Mouse (Mus musculus) bone marrow, adult 2 months (tissue): ENCODE data around the gene Reep1. TPM values are rescaled to one million over a fixed set of nuclear protein-coding genes. Genes with fewer than 3 reads are reported as not detected.

Source experiments
- H3K27ac ChIP-seq: fragments of 200-500 bp; 2 replicates; pipeline ENCODE4 v1.5.1; 2012; ENCODE audit warnings: low read depth, mild to moderate bottlenecking, control low read depth, inconsistent platforms, low read length; ENCODE audit not compliant: control insufficient read depth, poor library complexity, insufficient read depth
- H3K4me1 ChIP-seq: fragments of 200-500 bp; 2 replicates; pipeline ENCODE4 v1.6.1; 2011; ENCODE audit warnings: low read length; ENCODE audit not compliant: control insufficient read depth, insufficient read depth
- H3K4me3 ChIP-seq: fragments of 200-500 bp; replicated peaks from 2 replicates; pipeline ENCODE3; 2011; ENCODE audit warnings: mild to moderate bottlenecking, low read depth, low read length, control low read depth; ENCODE audit not compliant: control insufficient read depth
- CTCF ChIP-seq: fragments of 200-500 bp; IDR thresholded peaks from 2 replicates; pipeline ENCODE4 v1.5.1; 2011; ENCODE audit warnings: low read length, control low read depth; ENCODE audit not compliant: control insufficient read depth, insufficient read depth
- POLR2A ChIP-seq: fragments of 200-500 bp; IDR thresholded peaks from 2 replicates; pipeline ENCODE4 v1.6.1; 2011; ENCODE audit warnings: low read depth, mild to moderate bottlenecking, control low read depth, low read length, borderline replicate concordance; ENCODE audit not compliant: control insufficient read depth
- WGBS: fragments of 180-500 bp; shearing (Covaris S2); methylation state at CpG from one replicate; pipeline ENCODE4 v1.1.7; 2018; 5-methylcytosine and 5-hydroxymethylcytosine counted together
- polyA plus RNA-seq: library from polyadenylated mRNA; stranded (reverse); fragments of >200 nt; gene quantifications from 2 replicates; pipeline ENCODE4 v1.2.4, GENCODE M21; 2011; ENCODE audit warnings: low replicate concordance; ENCODE audit not compliant: missing spikeins, insufficient read depth, insufficient read length

Gene Reep1
- 0.90 TPM in 1 of 2 replicates, not detected in the other for polyA plus RNA-seq

DNA sequence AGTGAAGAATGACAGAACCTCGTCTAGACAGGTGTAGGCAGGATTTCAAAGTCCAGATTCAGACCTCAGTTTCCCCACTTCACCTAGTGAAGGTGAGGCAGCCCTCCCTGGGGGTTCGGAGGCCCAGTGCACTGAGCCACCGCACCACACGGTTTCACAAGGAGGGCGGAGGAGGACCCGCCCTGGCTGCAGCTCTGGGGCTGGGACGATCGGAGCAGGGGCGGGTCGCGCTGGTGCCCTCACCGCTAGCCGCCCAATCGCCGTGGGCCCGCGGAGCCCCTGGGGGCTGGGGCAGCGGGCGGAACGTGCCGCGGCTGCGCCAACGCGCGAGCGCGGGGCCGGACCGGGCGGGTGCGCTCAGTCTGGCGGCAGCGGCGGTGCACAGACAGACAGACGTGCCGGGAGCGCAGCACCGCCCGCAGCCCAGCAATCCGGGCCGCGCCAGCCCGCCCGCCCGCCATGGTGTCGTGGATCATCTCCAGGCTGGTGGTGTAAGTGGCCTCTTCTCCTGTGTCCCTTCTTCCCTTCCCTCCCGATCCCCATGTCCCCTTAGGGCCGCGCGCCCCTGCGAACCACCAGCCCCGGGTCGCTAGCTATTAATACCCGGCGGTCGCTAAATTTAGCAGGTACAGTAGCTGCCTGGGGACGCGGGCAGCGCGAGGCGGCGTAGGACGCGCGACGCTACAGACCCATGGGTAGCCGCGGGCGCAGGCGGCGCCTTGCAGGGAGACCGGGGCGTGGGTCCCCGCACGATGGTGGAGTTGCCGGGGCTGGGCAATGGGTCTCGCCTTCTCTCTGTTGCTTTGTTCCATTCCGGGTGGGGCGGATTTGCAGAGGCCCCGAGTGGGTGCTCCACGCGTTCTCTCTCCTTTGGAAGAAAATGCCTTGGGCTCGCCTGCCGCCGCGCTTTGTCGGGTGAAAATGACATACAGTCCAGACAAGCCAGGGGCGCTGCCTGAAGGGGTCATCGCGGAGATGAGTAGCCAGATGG is at the start of gene Reep1:
TSS of gene Reep1 (plus strand) at position 51 of the 991 bp plus-strand sequence.
- Histone ChIP-seq H3K27ac (no peak within 1 kb of the TSS; the same call in 1 of the 2 replicates), H3K4me1 (no peaks in the 10 kb centered on the region), H3K4me3 (peak within 1 kb of the TSS; percentile 10)
- no peak for TF ChIP-seq CTCF
- TF ChIP-seq POLR2A: no peak
- WGBS: under 1% methylated on average over 91 of the region's 91 CpGs

DNA sequence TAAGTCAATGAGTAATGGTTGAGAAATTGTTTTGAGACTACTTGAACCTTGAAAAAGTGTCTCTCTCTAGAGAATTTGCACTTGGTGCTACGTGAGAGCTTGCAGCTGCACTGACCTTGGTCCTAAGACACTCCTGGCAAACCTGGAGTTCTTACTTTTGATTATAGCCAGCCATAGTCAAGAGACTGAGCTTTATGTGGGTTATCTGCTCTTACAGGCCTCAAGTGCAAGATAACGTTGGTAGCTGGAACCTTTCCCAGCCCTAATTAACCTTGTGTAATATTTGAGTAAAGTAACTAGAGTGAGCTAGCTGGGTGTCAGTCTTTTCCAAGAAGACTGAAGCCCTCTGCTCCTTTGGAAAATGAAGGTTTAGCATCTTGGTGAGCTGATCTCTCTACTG is 49.1 kb upstream of the Reep1 start:
- WGBS: 47% methylated on average over 2 of the region's 2 CpGs
- TF ChIP-seq POLR2A (no peak), CTCF (no peak)
- Histone ChIP-seq H3K4me1 (no peaks in the 10 kb centered on the region), H3K4me3 (no peak overlapping the region), H3K27ac (no peak overlapping the region)

DNA sequence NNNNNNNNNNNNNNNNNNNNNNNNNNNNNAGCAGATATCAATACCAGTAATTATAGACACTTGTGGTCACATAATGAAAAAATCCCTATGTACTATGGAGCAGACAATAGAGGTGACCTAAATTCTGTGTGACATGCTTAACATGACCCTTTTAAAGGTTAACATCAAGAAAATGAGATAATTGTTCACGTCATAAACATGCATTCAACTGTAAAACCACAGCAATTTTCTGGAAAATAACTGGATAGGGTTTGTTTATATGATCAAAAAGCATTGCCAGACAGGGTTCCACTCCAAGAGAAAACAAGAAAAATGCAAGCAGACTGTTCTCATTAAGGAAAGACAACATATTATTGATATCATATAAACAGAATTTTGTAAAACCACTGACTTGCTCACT is 42.9 kb upstream of the Reep1 start:
- Histone ChIP-seq H3K4me3 (no peak overlapping the region), H3K4me1 (no peaks in the 10 kb centered on the region), H3K27ac (no peak overlapping the region)
- WGBS: 69% methylated on average over 1 of the region's 1 CpGs
- no peak for TF ChIP-seq POLR2A
- TF ChIP-seq CTCF: no peak

DNA sequence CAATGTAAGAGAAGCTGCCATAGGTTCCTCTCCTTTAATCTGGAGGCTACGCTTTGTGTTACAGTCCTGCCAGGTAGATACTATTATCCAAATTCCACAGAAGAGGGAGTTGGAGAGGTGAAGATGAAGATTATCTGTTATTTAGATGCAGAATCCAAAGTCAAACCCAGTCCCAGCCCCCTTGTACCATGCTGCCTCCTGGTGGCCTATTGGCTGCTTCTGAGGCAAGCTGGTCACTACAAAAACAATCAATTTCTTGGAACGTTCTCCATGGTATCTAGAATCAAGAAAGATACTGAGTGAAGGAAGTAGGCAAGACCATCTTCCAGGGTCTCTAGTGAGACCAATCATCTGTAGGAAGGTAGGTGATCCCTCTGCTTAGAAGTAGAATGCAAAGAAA is 34.2 kb upstream of the Reep1 start:
- H3K4me3 ChIP-seq: no peak overlapping the region
- WGBS: 60% methylated on average over 2 of the region's 2 CpGs

DNA sequence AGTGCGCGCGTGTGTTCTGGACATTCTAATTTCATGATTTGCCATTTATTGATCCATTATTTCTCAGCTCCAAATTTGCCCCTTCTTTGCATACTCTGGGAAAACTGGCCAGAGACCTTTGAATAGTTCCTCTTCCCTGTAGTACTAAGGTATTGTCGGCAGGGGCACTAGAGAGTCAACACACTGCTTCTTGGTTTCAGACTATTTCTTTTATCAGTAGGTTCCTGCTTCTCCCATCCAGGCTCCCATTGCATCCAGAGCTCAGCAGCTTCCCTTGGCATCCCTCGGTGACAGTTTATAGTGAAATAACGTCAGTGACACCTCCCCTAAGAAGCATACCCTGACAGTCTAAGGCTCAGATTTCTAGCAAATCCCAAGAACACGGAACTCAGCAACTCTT is 28.5 kb upstream of the Reep1 start:
- H3K4me3 ChIP-seq: no peak overlapping the region
- 67% methylated on average over 7 of the region's 7 CpGs for WGBS
- no peaks in the 10 kb centered on the region for H3K4me1 ChIP-seq
- TF ChIP-seq POLR2A: no peak
- TF ChIP-seq CTCF: no peak
- no peak overlapping the region for H3K27ac ChIP-seq

More for the DNA sequence above, 34.2 kb upstream of the Reep1 start:
- no peaks in the 10 kb centered on the region for H3K4me1 ChIP-seq
- no peak overlapping the region for H3K27ac ChIP-seq
- peak; percentile 43; the same call in 1 of the 2 replicates for TF ChIP-seq CTCF
- TF ChIP-seq POLR2A: no peak

DNA sequence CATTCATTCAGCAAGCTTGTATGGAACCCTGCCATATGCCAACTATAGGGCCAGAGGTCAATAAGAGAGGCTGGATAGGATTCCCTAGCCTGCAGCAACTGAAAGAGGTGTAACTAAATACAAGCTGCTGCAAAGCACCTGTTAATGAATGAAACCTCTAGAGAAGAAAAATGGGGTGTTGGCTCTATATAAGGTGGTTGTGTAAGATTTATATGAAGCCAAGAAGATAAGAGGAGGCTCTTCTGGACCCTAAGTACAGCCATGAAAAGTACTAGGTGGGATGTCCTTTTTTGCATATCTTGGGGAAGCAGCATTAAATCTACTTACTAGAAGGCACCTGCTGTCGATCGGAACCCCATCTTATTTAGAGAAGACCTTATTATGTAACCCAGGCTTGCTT is 12.2 kb upstream of the Reep1 start:
- Histone ChIP-seq H3K27ac (no peak overlapping the region), H3K4me3 (no peak overlapping the region), H3K4me1 (no peaks in the 10 kb centered on the region)
- WGBS: 86% methylated on average over 2 of the region's 2 CpGs
- no peak for TF ChIP-seq POLR2A
- TF ChIP-seq CTCF: no peak

DNA sequence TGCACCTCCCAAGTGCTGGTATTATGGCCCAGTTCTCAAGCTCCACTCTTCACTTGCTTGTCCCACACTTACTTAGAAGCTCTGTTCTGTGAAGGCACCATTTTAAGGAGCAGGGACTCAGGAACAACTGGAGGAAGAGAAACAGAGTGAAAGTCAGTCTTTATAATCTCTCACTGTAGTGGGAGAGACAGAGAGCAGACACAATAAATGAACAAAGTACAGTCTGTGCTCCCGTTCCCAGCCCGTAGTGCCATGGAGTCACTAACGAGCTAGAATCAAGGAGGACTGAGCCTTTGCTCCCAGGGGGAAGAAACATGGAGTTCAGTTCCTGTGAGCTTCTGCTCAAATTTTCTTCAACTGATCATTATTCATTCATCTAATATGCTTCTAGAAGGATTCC is 11.8 kb upstream of the Reep1 start:
- TF ChIP-seq POLR2A: no peak
- TF ChIP-seq CTCF: no peak
- no peak overlapping the region for H3K27ac ChIP-seq
- no peak overlapping the region for H3K4me3 ChIP-seq
- H3K4me1 ChIP-seq: no peaks in the 10 kb centered on the region
- WGBS: 81% methylated on average over 3 of the region's 3 CpGs

DNA sequence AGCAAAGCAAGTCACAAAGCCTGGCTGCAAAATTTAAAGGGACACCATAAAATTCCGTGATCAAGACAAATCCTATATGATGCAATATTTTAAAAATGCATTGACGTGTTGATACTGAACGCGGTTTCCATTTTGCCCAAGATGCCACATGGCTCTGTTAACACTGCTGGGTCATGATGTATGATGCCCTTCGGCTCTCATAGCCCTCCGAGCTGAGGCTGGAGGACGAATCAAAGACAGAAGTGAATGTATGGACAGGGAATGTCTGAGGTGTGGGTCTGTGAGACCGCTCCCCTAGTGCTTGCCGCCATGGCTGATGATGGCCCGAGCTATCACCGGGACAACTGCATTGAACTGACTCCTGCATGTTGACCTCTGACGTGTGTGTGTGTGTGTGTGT is 490 bp upstream of the Reep1 start:
- Histone ChIP-seq H3K4me3 (no peak overlapping the region), H3K4me1 (no peaks in the 10 kb centered on the region), H3K27ac (no peak overlapping the region; the same call in 1 of the 2 replicates)
- 78% methylated on average over 12 of the region's 12 CpGs for WGBS
- TF ChIP-seq CTCF (no peak), POLR2A (no peak)
